Mouse (Mus musculus) bone marrow macrophage, adult 2 months (primary cell): ENCODE measurements around the gene Soga1. TPM values are rescaled to one million over a fixed set of nuclear protein-coding genes. Genes with fewer than 3 reads are reported as not detected.

Source experiments
- H3K27ac ChIP-seq: 2 replicates; pipeline ENCODE4 v1.5.1; 2012; ENCODE audit warnings: low read depth, low read length; ENCODE audit not compliant: insufficient read depth
- H3K4me1 ChIP-seq: 2 replicates; pipeline ENCODE4 v1.6.1; 2012; ENCODE audit warnings: low read length; ENCODE audit not compliant: control insufficient read depth, insufficient read depth
- H3K4me3 ChIP-seq: 2 replicates; pipeline ENCODE4 v1.5.1; 2012; ENCODE audit warnings: mild to moderate bottlenecking, low read length, moderate library complexity; ENCODE audit not compliant: insufficient read depth
- CTCF ChIP-seq: IDR thresholded peaks from 2 replicates; pipeline ENCODE4 v1.5.1; 2012; ENCODE audit warnings: low read depth, mild to moderate bottlenecking, low read length, moderate library complexity
- POLR2A ChIP-seq: IDR thresholded peaks from 2 replicates; pipeline ENCODE4 v1.6.1; 2012; ENCODE audit warnings: mild to moderate bottlenecking, low read depth, low read length, borderline replicate concordance
- polyA plus RNA-seq: library from polyadenylated mRNA; stranded (reverse); fragments of >200 nt; gene quantifications from 2 replicates; pipeline ENCODE4 v1.2.4, GENCODE M21; 2012; ENCODE audit not compliant: missing spikeins, insufficient read depth, insufficient read length

Soga1 gene
- polyA plus RNA-seq, 1 experiment: 14.9 TPM

DNA sequence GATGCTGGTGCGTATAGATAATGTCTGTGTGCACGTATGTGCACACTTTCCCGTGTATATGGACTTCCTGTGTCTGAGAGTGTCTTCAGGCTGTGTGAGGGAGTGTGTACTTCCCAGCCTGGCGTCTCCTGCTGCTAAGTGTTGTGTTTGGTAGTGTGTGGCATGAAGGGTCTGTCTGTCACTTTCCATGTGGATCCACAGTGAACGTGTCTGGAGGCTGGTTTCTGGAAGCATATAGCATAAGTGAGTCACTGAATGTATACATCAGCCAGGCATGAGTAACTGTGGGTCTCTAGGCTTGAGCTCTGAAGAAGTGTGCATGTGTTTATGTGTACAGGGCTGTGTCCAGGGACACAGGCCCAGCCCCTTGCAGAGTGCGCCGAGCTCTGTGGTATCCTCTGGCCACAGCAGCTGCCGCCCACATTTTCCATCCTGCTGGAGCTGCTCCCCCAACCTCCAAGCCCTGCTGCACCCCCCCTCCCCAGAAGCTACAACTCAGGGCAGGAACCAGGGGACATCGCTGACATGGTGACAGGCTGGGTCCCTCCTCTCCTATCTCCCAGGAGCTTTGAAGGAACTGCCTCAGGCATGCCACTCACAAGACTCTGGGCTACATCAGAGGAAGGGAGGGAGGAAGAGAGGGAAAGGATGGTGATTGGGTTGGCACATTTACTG, 5.5 kb downstream of the Soga1 start:
- TF ChIP-seq POLR2A (no peak), CTCF (no peak)
- Histone ChIP-seq H3K4me1 (peaks cover 68% of the 10 kb centered on the region), H3K27ac (no peak overlapping the region), H3K4me3 (no peak overlapping the region)

DNA sequence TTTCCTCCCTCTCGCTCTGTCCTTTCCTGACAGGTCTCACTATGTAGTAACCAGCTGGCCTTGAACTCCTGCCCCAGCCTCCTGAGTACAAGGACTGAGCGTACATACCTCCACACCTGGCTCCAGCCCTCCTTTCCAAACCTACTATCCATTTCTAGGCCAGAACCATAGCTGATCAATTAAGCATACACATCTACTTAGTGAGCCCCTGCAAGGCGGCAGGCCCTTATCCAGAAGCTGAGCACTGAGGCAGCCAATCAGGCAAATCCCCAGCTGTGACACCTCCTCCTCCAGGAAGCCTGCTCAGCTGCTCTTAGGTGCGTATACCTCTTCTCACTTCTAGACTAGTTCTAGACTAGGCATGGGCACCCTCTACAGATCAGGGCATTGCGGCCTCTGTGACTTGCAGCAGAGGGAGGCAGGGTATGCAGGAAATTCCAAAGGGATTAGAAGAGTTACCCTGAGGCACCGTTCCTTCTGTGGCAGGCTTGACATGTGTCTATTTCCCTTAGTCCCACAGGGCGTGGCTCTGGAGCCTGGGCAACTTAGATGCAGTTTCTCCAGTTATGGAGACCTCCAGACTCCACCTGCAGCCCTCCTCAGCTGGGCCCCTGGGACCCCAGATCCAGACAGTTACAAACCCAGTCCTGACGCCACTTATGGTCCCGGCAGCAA, 6.6 kb downstream of the Soga1 start:
- no peak overlapping the region for H3K27ac ChIP-seq
- peaks cover 73% of the 10 kb centered on the region for H3K4me1 ChIP-seq
- TF ChIP-seq POLR2A (no peak), CTCF (no peak)

DNA sequence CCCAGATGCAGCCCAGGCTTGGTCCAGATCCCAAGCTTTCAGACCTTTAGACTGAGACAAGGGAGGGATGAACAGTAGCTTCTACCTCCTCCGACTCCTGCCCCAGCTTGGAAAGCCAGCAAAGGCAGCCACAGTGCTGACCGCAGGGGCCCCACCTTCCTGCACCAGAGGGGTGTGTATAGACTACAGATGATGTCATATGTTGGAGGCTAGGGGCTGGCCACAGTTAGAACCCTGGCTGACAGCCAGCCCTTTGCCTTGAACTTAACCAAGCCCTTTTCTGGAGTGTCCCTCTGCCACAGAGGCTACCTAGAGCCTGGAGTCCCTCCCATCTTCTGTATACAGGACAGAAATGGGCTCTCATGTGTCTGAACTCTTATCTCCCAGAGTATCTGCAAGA, 7.5 kb downstream of the Soga1 start:
- Histone ChIP-seq H3K27ac (0 out of 2 replicates have a peak overlapping the region, but pooled peaks have one; percentile 20), H3K4me1 (peaks cover 65% of the 10 kb centered on the region), H3K4me3 (0 out of 2 replicates have a peak overlapping the region, but pooled peaks have one; percentile 4)
- TF ChIP-seq CTCF (no peak), POLR2A (no peak)

More for the DNA sequence above, 6.6 kb downstream of the Soga1 start:
- no peak overlapping the region for H3K4me3 ChIP-seq

DNA sequence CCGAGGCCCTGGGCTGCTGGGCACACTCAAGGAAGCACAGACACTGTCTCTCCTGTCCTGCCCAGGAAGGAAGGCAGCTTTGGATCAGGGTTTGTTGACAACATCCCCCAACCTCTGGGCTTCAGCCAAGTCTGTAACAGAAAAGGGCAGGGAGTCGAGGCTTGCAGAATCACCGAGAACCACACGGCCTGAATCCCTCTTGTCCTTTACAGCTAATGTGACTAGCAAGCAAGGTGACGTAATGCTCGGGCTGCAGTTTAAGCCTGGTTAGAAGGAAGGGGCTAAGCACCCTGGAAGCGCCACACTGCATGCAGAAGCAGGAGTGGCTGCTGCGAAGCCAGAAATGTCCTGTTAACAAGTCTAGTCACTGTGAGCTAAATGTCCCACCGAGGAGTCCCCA, 8.7 kb downstream of the Soga1 start:
- H3K4me1 ChIP-seq: peaks cover 57% of the 10 kb centered on the region
- peak overlapping the region; percentile 82 for H3K27ac ChIP-seq
- TF ChIP-seq CTCF (no peak), POLR2A (no peak)
- no peak overlapping the region for H3K4me3 ChIP-seq

DNA sequence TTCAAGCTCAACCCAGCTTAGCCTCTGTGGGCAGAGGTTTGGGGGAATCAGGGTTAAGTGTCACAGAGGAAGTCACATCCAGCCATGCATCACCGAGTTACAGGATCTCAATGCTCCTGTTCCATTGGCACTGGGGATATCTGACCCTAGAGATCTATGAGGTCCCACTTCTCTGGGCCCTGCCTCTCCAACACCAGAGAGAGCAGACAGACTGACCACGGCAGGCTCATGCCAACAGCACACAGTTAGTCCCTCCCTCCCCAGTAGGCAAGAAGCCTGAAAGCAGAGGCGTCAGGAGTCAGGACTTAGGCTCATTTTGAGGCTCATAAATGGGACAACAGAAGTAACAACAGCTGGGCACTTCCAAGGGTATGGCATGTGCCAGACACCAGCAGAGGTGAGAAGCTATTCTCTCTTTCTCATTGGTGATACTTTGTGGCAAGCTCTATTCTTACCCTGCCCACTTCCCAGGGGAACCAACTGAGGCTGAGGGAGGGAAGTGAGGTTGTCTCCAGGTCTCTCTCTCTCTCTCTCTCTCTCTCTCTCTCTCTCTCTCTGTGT, 9.2 kb downstream of the Soga1 start:
- Histone ChIP-seq H3K4me3 (no peak overlapping the region), H3K4me1 (peaks cover 60% of the 10 kb centered on the region), H3K27ac (peak overlapping the region; percentile 82)
- TF ChIP-seq CTCF (no peak), POLR2A (no peak)

DNA sequence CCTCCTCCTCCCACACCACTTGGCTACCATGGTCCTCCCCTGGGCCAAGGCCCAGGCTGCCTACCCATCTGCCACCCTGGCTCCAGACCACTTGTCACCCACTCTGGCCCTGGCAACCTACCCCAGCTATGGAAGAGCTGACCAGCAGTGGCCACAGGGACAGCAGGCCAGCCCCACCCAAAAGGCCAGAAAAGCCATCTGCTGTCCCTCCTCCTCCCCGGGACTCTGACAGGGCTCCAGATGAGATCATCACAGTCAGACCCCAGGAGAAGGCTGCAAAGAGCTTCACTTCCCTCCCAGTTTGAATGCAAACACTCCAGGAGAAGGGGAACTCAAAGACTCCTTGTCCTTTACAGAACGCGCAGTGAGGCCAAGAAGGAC, 9.7 kb downstream of the Soga1 start:
- Histone ChIP-seq H3K27ac (peak overlapping the region; percentile 82), H3K4me3 (no peak overlapping the region), H3K4me1 (peaks cover 60% of the 10 kb centered on the region)
- no peak for TF ChIP-seq POLR2A
- no peak for TF ChIP-seq CTCF

DNA sequence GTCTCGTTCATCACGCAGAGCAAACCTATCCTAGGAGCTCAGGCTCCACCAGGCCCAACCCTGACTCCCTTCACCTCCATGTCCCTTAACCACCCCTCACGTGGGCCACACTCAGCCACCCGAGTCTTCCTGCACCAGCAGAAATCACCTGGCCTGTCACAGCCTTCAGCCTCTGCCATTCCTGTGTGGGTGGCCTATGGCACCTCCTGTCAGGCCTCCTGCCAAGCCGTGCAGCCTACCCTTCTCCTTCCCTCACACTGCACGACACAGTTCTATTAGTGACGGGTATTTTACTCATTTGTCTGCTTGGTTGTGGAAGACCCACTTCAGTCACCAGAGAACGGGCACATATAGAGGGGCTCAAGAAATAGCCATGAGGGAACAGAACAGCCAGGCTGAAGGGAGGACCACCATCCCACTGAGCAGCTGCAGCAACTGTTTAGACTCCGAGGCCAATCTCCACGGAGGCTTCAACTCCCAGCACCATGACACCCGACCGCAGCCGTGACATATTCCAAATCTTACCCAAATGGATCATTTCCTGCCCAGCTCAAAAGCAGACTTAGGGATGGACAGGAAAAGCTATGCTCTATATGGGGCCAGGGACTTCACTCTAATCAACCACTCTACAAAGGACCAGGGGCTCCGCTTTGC, 10.2 kb downstream of the Soga1 start:
- Histone ChIP-seq H3K4me1 (peaks cover 60% of the 10 kb centered on the region), H3K4me3 (no peak overlapping the region), H3K27ac (peak overlapping the region; percentile 82)
- TF ChIP-seq CTCF (no peak), POLR2A (no peak)

DNA sequence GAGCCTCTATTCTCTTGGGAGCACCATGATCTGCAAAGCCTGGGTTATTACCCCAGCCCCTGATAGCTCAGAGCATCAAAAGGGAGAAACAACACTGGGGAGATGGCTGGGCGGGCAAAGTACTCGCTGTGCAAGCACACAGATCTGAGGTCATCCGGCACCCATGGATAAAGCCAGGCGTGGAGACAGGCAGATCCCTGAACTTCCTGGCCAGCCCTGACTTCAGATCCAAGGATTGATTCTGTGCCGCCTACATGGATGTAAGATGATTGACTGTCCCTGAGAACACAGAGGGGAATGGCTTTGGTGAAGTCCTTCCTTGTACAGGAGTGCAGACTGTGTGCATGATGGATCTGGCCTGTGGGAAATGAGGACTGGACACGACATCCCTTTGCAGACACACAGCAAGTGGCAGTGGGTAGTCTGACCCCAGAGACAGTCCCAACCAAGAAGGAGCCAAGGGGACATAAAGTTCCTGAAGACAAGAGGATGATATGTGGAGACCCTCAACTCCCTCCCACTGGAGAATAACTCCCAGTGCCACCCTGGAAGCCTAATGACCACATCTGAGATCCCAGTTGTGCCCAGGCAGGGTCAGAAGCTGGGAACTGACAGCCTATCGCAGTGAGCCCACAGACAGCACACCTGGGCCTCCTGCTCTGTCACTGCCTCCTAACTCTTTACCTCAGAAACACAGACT, 12.2 kb downstream of the Soga1 start:
- peaks cover 65% of the 10 kb centered on the region for H3K4me1 ChIP-seq
- no peak overlapping the region for H3K27ac ChIP-seq
- TF ChIP-seq CTCF (no peak), POLR2A (no peak)
- no peak overlapping the region for H3K4me3 ChIP-seq

DNA sequence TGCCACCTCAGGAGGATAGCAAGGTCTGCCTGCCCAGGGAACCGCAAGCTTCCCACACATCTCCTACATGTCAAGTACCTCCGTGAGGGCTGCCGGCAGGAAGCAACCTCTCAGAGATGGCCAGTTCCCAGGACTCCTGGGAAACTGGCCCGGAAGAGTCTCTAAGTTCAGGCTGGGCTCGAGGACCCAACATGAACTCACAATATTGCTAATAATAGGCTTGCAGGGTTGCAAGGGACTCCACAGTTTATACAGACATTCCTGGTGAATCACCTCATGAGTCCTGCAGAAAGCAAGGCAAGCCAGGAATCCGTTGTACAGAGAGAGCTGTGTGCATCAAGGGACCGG, 13.2 kb downstream of the Soga1 start:
- H3K4me1 ChIP-seq: peaks cover 57% of the 10 kb centered on the region
- no peak for TF ChIP-seq CTCF
- no peak for TF ChIP-seq POLR2A
- no peak overlapping the region for H3K4me3 ChIP-seq
- no peak overlapping the region for H3K27ac ChIP-seq
